ENCODE assay signal across 8 mouse cellular contexts in genomic region chr9:78046755-78047154, GRCm38 (mm10). TPM values are rescaled to one million over a fixed set of nuclear protein-coding genes. Genes with fewer than 3 reads are reported as not detected.
DNase-seq lines count a peak whose midpoint lies in the region; TF ChIP-seq lines count a peak whose summit lies in the region.

No protein-coding gene starts in this region.

- H3K9ac ChIP-seq in MEL (ENCODE audit: control insufficient read depth, low read depth, low read length, poor library complexity, severe bottlenecking): peak overlapping the region; percentile 69

- H3K27ac ChIP-seq in MEL (ENCODE audit: control insufficient read depth, low read depth, low read length): peak overlapping the region; percentile 38; the same call in 1 of the 2 replicates

- peaks cover 0 to 3% of the 10 kb centered on the region in 2 experiments; a peak in 1 of 4 replicates for H3K4me1 ChIP-seq in MEL (ENCODE audit: control insufficient read depth in 1 of 2, insufficient read depth in 2 of 2, low read length in 2 of 2)

- H3K79me2 ChIP-seq in MEL (ENCODE audit: control insufficient read depth, insufficient read depth, low read length, poor library complexity): no peaks in the 10 kb centered on the region; the same call in 1 of the 2 replicates

- peak in 1 of 2 experiments; percentile 29; a peak in 1 of 4 replicates for TF ChIP-seq POLR2A in MEL (IDR thresholded peaks at IDR 0.05; ENCODE audit: control insufficient read depth in 1 of 2, insufficient read depth in 1 of 2, low read depth in 1 of 2, low read length in 2 of 2, poor library complexity in 1 of 2)

- peak; percentile 31 to 38 for DNase-seq in heart, adult 18-20 months
- no peak for DNase-seq in heart, postnatal 4 days
- DNase-seq in MEL (ENCODE audit: low read depth, low spot score): peak; percentile 84
- peak; percentile 11 for DNase-seq in induced T-regulatory cell, adult 2 months (ENCODE audit: low read depth)
- peak; percentile 31 for DNase-seq in lung, postnatal 25 days (ENCODE audit: low spot score)
- DNase-seq in layer of hippocampus, adult 8-10 months (ENCODE audit: low spot score in 2 of 2): no peak
- DNase-seq in gastrocnemius, postnatal 36 days: no peak
- DNase-seq in cerebellum, adult 8-10 months: no peak

- intact Hi-C loops in gastrocnemius, postnatal 36 days (cut with DNase I): loop anchor here (10.0 kb wide), 1 partner anchor 452 kb away; no protein-coding TSS in a partner anchor

- TF ChIP-seq RAD21 in MEL (IDR thresholded peaks at IDR 0.05; ENCODE audit: low read depth, low read length): no peak; the same call in 1 of the 2 replicates

- TF ChIP-seq CTCF in MEL (IDR thresholded peaks at IDR 0.05 in 2 of 3, conservative IDR thresholded peaks at IDR 0.05 in 1 of 3; ENCODE audit: control insufficient read depth in 1 of 3, insufficient read depth in 1 of 3, low read depth in 2 of 3, low read length in 3 of 3, poor library complexity in 1 of 3, severe bottlenecking in 1 of 3): peak; percentile 31 to 70 (median 48); a peak in 5 of 6 replicates

- peaks cover 0 to 1% of the 10 kb centered on the region in 2 experiments; a peak in 1 of 4 replicates for H3K27me3 ChIP-seq in MEL (ENCODE audit: control insufficient read depth in 1 of 2, insufficient read depth in 2 of 2, low read length in 2 of 2)

- TF ChIP-seq EP300 in MEL (IDR thresholded peaks at IDR 0.05; ENCODE audit: low read depth in 1 of 2, low read length in 2 of 2): 0 out of 4 replicates have a peak, but pooled peaks of 1 of the 2 experiments have one; percentile 8

- H3K9me3 ChIP-seq in MEL (replicated peaks; ENCODE audit: insufficient read depth, low read length): no peaks in the 10 kb centered on the region

- peak overlapping the region; percentile 82 to 94 for H3K4me3 ChIP-seq in MEL (ENCODE audit: control insufficient read depth in 1 of 2, insufficient read depth in 1 of 2, low read depth in 2 of 2, low read length in 2 of 2)

- H3K36me3 ChIP-seq in MEL (ENCODE audit: control insufficient read depth in 1 of 2, insufficient read depth in 2 of 2, low read length in 2 of 2): peaks cover 0 to 4% of the 10 kb centered on the region in 2 experiments; a peak in 1 of 4 replicates

TF ChIP-seq in MEL, 35 proteins besides CTCF, POLR2A, EP300 and RAD21:
- 0 out of 2 replicates have a peak, but pooled peaks have one; percentile 29 for TF ChIP-seq ELF1 (IDR thresholded peaks at IDR 0.05; ENCODE audit: low read depth, low read length)
- peak; percentile 65 for TF ChIP-seq MAX (IDR thresholded peaks at IDR 0.05; ENCODE audit: low read length)
- TF ChIP-seq MYB (IDR thresholded peaks at IDR 0.05; ENCODE audit: low read depth, low read length): no peak
- TF ChIP-seq SMC3 (IDR thresholded peaks at IDR 0.05; ENCODE audit: low read depth, low read length): peak; percentile 31
- no peak for TF ChIP-seq UBTF (IDR thresholded peaks at IDR 0.05; ENCODE audit: borderline replicate concordance, insufficient read depth, low read depth, low read length)
- TF ChIP-seq SIN3A (IDR thresholded peaks at IDR 0.05; ENCODE audit: low read length): peak; percentile 83
- peak; percentile 59; the same call in 1 of the 2 replicates for TF ChIP-seq MAFK (IDR thresholded peaks at IDR 0.05; ENCODE audit: borderline replicate concordance, low read depth, low read length)
- TF ChIP-seq ETS1 (IDR thresholded peaks at IDR 0.05; ENCODE audit: low read depth, low read length): peak; percentile 57; the same call in 1 of the 2 replicates
- TF ChIP-seq CHD1 (IDR thresholded peaks at IDR 0.05; ENCODE audit: low read depth, low read length): no peak
- 0 out of 2 replicates have a peak, but pooled peaks have one; percentile 17 for TF ChIP-seq RCOR1 (IDR thresholded peaks at IDR 0.05; ENCODE audit: low read depth, low read length)
- no peak for TF ChIP-seq MEF2A (IDR thresholded peaks at IDR 0.05; ENCODE audit: extremely low read depth, insufficient replicate concordance, low read depth, low read length, poor library complexity, severe bottlenecking)
- TF ChIP-seq CHD2 (IDR thresholded peaks at IDR 0.05; ENCODE audit: low read length): no peak
- no peak; the same call in 1 of the 2 replicates for TF ChIP-seq TBP (IDR thresholded peaks at IDR 0.05; ENCODE audit: low read depth, low read length)
- peak; percentile 73; the same call in 1 of the 2 replicates for TF ChIP-seq MXI1 (IDR thresholded peaks at IDR 0.05; ENCODE audit: low read depth, low read length)
- no peak for TF ChIP-seq HCFC1 (IDR thresholded peaks at IDR 0.05; ENCODE audit: low read depth, low read length)
- TF ChIP-seq ZNF384 (IDR thresholded peaks at IDR 0.05; ENCODE audit: low read depth, low read length): no peak
- TF ChIP-seq GABPA (IDR thresholded peaks at IDR 0.05; ENCODE audit: low read depth, low read length): no peak
- peak; percentile 28; the same call in 1 of the 2 replicates for TF ChIP-seq TCF12 (IDR thresholded peaks at IDR 0.05; ENCODE audit: low read depth, low read length)
- peak; percentile 11; the same call in 1 of the 2 replicates for TF ChIP-seq ZC3H11A (IDR thresholded peaks at IDR 0.05; ENCODE audit: low read depth, low read length)
- peak; percentile 67 for TF ChIP-seq GATA1 (IDR thresholded peaks at IDR 0.05; ENCODE audit: low read depth, low read length)
- TF ChIP-seq POLR2AphosphoS5 (IDR thresholded peaks at IDR 0.05; ENCODE audit: borderline replicate concordance, low read depth, low read length): no peak
TF ChIP-seq in MEL: peak in this region for 11.

RNA-seq across cellular contexts. Expression of gene Gcm1, which starts 5.0 kb away (rescaled TPM):
- not detected for total RNA-seq in heart, adult 18-20 months (2021)
- total RNA-seq in heart, postnatal 4 days (2021): not detected
- not detected in 2 replicates for total RNA-seq in MEL (2012; rRNA removed)
- polyA plus RNA-seq in MEL (2012; ENCODE audit: insufficient read depth in 1 of 2, insufficient read length in 2 of 2, low read depth in 1 of 2, low replicate concordance in 2 of 2, missing spikeins in 1 of 2): not detected
- not detected for total RNA-seq in layer of hippocampus, adult 8-10 months (2022)
- not detected for total RNA-seq in gastrocnemius, postnatal 36 days (2021)

Comparison
In these comparisons a context has a peak if more than half of its experiments do, and no peak if none do; other contexts are left out.
1. DNase-seq: peak in heart, adult 18-20 months (2 of 2), MEL (single experiment), induced T-regulatory cell, adult 2 months (single experiment) and lung, postnatal 25 days (single experiment); none in heart, postnatal 4 days (single experiment), layer of hippocampus, adult 8-10 months (0 of 2), gastrocnemius, postnatal 36 days (0 of 2) and cerebellum, adult 8-10 months (single experiment).